9 mouse cellular contexts compared by ENCODE assay signal in the genomic region with DNA sequence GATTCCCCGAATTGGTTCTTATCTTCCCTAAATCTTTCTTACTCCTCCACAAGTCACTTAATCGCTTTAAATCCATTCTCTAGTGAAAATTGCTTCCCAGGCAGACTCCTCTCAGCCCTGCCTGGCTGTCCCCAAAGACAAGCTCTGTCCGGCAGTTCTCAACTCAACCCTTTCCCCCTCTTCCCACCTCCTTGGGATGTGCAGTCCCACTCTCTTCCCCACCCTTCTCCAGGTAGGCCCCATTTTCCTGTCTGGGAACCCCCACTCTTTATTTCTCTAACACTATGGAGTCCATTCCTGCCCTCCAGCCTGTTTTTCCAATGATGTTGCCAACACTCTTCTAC. TPM values are rescaled to one million over a fixed set of nuclear protein-coding genes. Genes with fewer than 3 reads are reported as not detected.
DNase-seq lines count a peak whose midpoint lies in the region; ATAC-seq and TF ChIP-seq lines count a peak whose summit lies in the region.
"Had no signal": no experiment of that assay in that cellular context is flagged by ENCODE, and none has a peak within 500 bp of the region (broad histone marks: within the 10 kb centered on the region; RNA-seq: fewer than 3 reads in every experiment).

No protein-coding gene starts in this region.

- H3K9me3 ChIP-seq in heart, embryonic 15.5 days (replicated peaks) = no peaks in the 10 kb centered on the region
- no peaks in the 10 kb centered on the region for H3K9me3 ChIP-seq in MEL (replicated peaks; ENCODE audit: insufficient read depth, low read length)
- H3K9me3 ChIP-seq in hindbrain, embryonic 13.5 days = no peaks in the 10 kb centered on the region
- H3K9me3 ChIP-seq in midbrain, embryonic 14.5 days (ENCODE audit: control insufficient read depth, low read length) = no peaks in the 10 kb centered on the region

- intact Hi-C loops in heart, postnatal 36 days (cut with DNase I) = no loop called here

- TF ChIP-seq EP300 in MEL (IDR thresholded peaks at IDR 0.05; ENCODE audit: low read depth in 1 of 2, low read length in 2 of 2) = no peak

- H3K9ac ChIP-seq in heart, embryonic 15.5 days = peak overlapping the region; percentile 86
- peak overlapping the region; percentile 66 for H3K9ac ChIP-seq in MEL (ENCODE audit: control insufficient read depth, low read depth, low read length, poor library complexity, severe bottlenecking)
- peak overlapping the region; percentile 89 for H3K9ac ChIP-seq in hindbrain, embryonic 13.5 days
- peak overlapping the region; percentile 84 for H3K9ac ChIP-seq in midbrain, embryonic 14.5 days (replicated peaks; ENCODE audit: low read length)

- TF ChIP-seq POLR2A in MEL (IDR thresholded peaks at IDR 0.05; ENCODE audit: control insufficient read depth in 1 of 2, insufficient read depth in 1 of 2, low read depth in 1 of 2, low read length in 2 of 2, poor library complexity in 1 of 2) = no peak

- H3K4me2 ChIP-seq in heart, embryonic 15.5 days = peak overlapping the region; percentile 84
- peak overlapping the region; percentile 96 for H3K4me2 ChIP-seq in hindbrain, embryonic 13.5 days
- peak overlapping the region; percentile 90 for H3K4me2 ChIP-seq in midbrain, embryonic 14.5 days (ENCODE audit: low read length)

- peak overlapping the region; percentile 91 for H3K27ac ChIP-seq in heart, embryonic 15.5 days
- no peak overlapping the region for H3K27ac ChIP-seq in MEL (ENCODE audit: control insufficient read depth, low read depth, low read length)
- peak overlapping the region; percentile 87 for H3K27ac ChIP-seq in hindbrain, embryonic 13.5 days
- H3K27ac ChIP-seq in midbrain, embryonic 14.5 days (replicated peaks; ENCODE audit: low read depth, low read length) = peak overlapping the region; percentile 83; the same call in 1 of the 2 replicates

- H3K79me2 ChIP-seq in MEL (ENCODE audit: control insufficient read depth, insufficient read depth, low read length, poor library complexity) = peaks cover 2% of the 10 kb centered on the region; the same call in 1 of the 2 replicates

- H3K4me3 ChIP-seq in heart, embryonic 15.5 days = peak overlapping the region; percentile 79
- H3K4me3 ChIP-seq in MEL (ENCODE audit: control insufficient read depth in 1 of 2, insufficient read depth in 1 of 2, low read depth in 2 of 2, low read length in 2 of 2) = peak overlapping the region; percentile 63 to 72
- peak overlapping the region; percentile 62 for H3K4me3 ChIP-seq in hindbrain, embryonic 13.5 days
- H3K4me3 ChIP-seq in midbrain, embryonic 14.5 days (replicated peaks; ENCODE audit: low read depth, low read length) = peak overlapping the region; percentile 65

- ATAC-seq in heart, embryonic 15.5 days (replicated peaks; ENCODE audit: insufficient number of reproducible peaks, insufficient read depth, low FRiP score, low read depth) = no peak
- no peak for ATAC-seq in hindbrain, embryonic 13.5 days (ENCODE audit: low FRiP score)
- no peak for ATAC-seq in midbrain, embryonic 14.5 days (ENCODE audit: low FRiP score, low TSS enrichment)

- 4% methylated on average over 3 of the region's 3 CpGs for WGBS in heart, embryonic 15.5 days
- 1% methylated on average over 3 of the region's 3 CpGs for WGBS in hindbrain, embryonic 13.5 days
- WGBS in midbrain, embryonic 14.5 days = 0% methylated on average over 3 of the region's 3 CpGs

- no peak for TF ChIP-seq RAD21 in MEL (IDR thresholded peaks at IDR 0.05; ENCODE audit: low read depth, low read length)

- H3K36me3 ChIP-seq in heart, embryonic 15.5 days = no peaks in the 10 kb centered on the region
- H3K36me3 ChIP-seq in MEL (ENCODE audit: control insufficient read depth in 1 of 2, insufficient read depth in 2 of 2, low read length in 2 of 2) = peaks cover 0 to 19% of the 10 kb centered on the region in 2 experiments; a peak in 2 of 4 replicates
- H3K36me3 ChIP-seq in hindbrain, embryonic 13.5 days = no peaks in the 10 kb centered on the region
- H3K36me3 ChIP-seq in midbrain, embryonic 14.5 days (ENCODE audit: control insufficient read depth, insufficient read depth, low read length) = no peaks in the 10 kb centered on the region

- H3K27me3 ChIP-seq in heart, embryonic 15.5 days = no peaks in the 10 kb centered on the region
- H3K27me3 ChIP-seq in MEL (ENCODE audit: control insufficient read depth in 1 of 2, insufficient read depth in 2 of 2, low read length in 2 of 2) = no peaks in the 10 kb centered on the region
- H3K27me3 ChIP-seq in hindbrain, embryonic 13.5 days = no peaks in the 10 kb centered on the region
- no peaks in the 10 kb centered on the region for H3K27me3 ChIP-seq in midbrain, embryonic 14.5 days (ENCODE audit: control insufficient read depth, insufficient read depth, low read length)
- H3K27me3 ChIP-seq: Patski had no signal

- H3K4me1 ChIP-seq in heart, embryonic 15.5 days (replicated peaks) = peaks cover 62% of the 10 kb centered on the region
- peaks cover 2 to 22% of the 10 kb centered on the region in 2 experiments; a peak in 3 of 4 replicates for H3K4me1 ChIP-seq in MEL (ENCODE audit: control insufficient read depth in 1 of 2, insufficient read depth in 2 of 2, low read length in 2 of 2)
- H3K4me1 ChIP-seq in hindbrain, embryonic 13.5 days (replicated peaks) = peaks cover 57% of the 10 kb centered on the region
- H3K4me1 ChIP-seq in midbrain, embryonic 14.5 days (ENCODE audit: control insufficient read depth, insufficient read depth, low read length) = peaks cover 49% of the 10 kb centered on the region

- no peak for DNase-seq in heart, postnatal 36 days
- DNase-seq in MEL (ENCODE audit: low read depth, low spot score) = no peak
- DNase-seq in midbrain, embryonic 14.5 days = no peak
- no peak for DNase-seq in embryo, embryonic 10 days (ENCODE audit: low spot score)
- no peak for DNase-seq in B cell, adult 2 months
- DNase-seq in frontal cortex, postnatal 36 days (ENCODE audit: low spot score in 2 of 2) = no peak

- no peak for TF ChIP-seq CTCF in MEL (IDR thresholded peaks at IDR 0.05 in 2 of 3, conservative IDR thresholded peaks at IDR 0.05 in 1 of 3; ENCODE audit: control insufficient read depth in 1 of 3, insufficient read depth in 1 of 3, low read depth in 2 of 3, low read length in 3 of 3, poor library complexity in 1 of 3, severe bottlenecking in 1 of 3)

TF ChIP-seq in MEL, 35 proteins besides CTCF, POLR2A, EP300 and RAD21:
- no peak for TF ChIP-seq GATA1 (IDR thresholded peaks at IDR 0.05; ENCODE audit: low read depth, low read length)
- no peak for TF ChIP-seq ETS1 (IDR thresholded peaks at IDR 0.05; ENCODE audit: low read depth, low read length)
- no peak for TF ChIP-seq USF2 (IDR thresholded peaks at IDR 0.05; ENCODE audit: borderline replicate concordance in 1 of 2, insufficient read depth in 1 of 2, low read depth in 1 of 2, low read length in 2 of 2)
- TF ChIP-seq GABPA (IDR thresholded peaks at IDR 0.05; ENCODE audit: low read depth, low read length) = no peak
- no peak for TF ChIP-seq MEF2A (IDR thresholded peaks at IDR 0.05; ENCODE audit: extremely low read depth, insufficient replicate concordance, low read depth, low read length, poor library complexity, severe bottlenecking)
- no peak for TF ChIP-seq E2F4 (IDR thresholded peaks at IDR 0.05; ENCODE audit: borderline replicate concordance, low read depth, low read length)
- no peak for TF ChIP-seq NRF1 (IDR thresholded peaks at IDR 0.05; ENCODE audit: insufficient read depth, low read depth, low read length, poor library complexity, severe bottlenecking)
- TF ChIP-seq CHD2 (IDR thresholded peaks at IDR 0.05; ENCODE audit: low read length) = no peak
- no peak for TF ChIP-seq MAX (IDR thresholded peaks at IDR 0.05; ENCODE audit: low read length)

RNA-seq across cellular contexts. Expression of a gene that starts 9.3 kb away (rescaled TPM):
- polyA plus RNA-seq in heart, embryonic 15.5 days (2015; fragmentation: Nextera tagmentation; extraction: Ambion mirVana) = 258 and 293 TPM in 2 replicates
- 100 to 1,000 TPM; 225 to 237 TPM for total RNA-seq in heart, postnatal 36 days (2021)
- total RNA-seq in MEL (2012; rRNA removed) = 16.4 and 18.1 TPM in 2 replicates
- 10 to 100 TPM in 1 of 2 experiments, not detected in 1; 34.6 TPM for polyA plus RNA-seq in MEL (2012; ENCODE audit: insufficient read depth in 1 of 2, insufficient read length in 2 of 2, low read depth in 1 of 2, low replicate concordance in 2 of 2, missing spikeins in 1 of 2)
- 403 and 404 TPM in 2 replicates for polyA plus RNA-seq in hindbrain, embryonic 13.5 days (2015; fragmentation: Nextera tagmentation; extraction: Ambion mirVana)
- 258 and 300 TPM in 2 replicates for polyA plus RNA-seq in midbrain, embryonic 14.5 days (2014; fragmentation: Nextera tagmentation; extraction: Ambion mirVana)

RNA-seq across cellular contexts. Expression of a gene that starts 47.6 kb away (rescaled TPM):
- 90.2 and 98.2 TPM in 2 replicates for polyA plus RNA-seq in heart, embryonic 15.5 days (2015; fragmentation: Nextera tagmentation; extraction: Ambion mirVana)
- total RNA-seq in heart, postnatal 36 days (2021) = 10 to 100 TPM; 35.7 to 37.9 TPM
- total RNA-seq in MEL (2012; rRNA removed) = not detected in 2 replicates
- under 1 TPM in 1 of 2 experiments, not detected in 1; 0.22 TPM for polyA plus RNA-seq in MEL (2012; ENCODE audit: insufficient read depth in 1 of 2, insufficient read length in 2 of 2, low read depth in 1 of 2, low replicate concordance in 2 of 2, missing spikeins in 1 of 2)
- 5.0 and 5.4 TPM in 2 replicates for polyA plus RNA-seq in hindbrain, embryonic 13.5 days (2015; fragmentation: Nextera tagmentation; extraction: Ambion mirVana)
- polyA plus RNA-seq in midbrain, embryonic 14.5 days (2014; fragmentation: Nextera tagmentation; extraction: Ambion mirVana) = 2.4 and 3.5 TPM in 2 replicates

Comparison
In these comparisons a context has a peak if more than half of its experiments do, and no peak if none do; other contexts are left out.
1. RNA of a gene that starts 47.6 kb away (polyA plus RNA-seq): 90.2 to 98.2 TPM in heart, embryonic 15.5 days; 5.0 to 5.4 TPM in hindbrain, embryonic 13.5 days, 2.4 to 3.5 TPM in midbrain, embryonic 14.5 days and 0.22 TPM in MEL; every median in the first group is over 10 times any median in the second.
2. Peak in every context shown above with its lines, with median percentiles within 50 percentile points of each other: H3K4me2 ChIP-seq, H3K4me3 ChIP-seq and H3K9ac ChIP-seq.